Mouse (Mus musculus) liver, embryonic 14.5 days (tissue): Measurements from ENCODE around the gene Krt27.
A peak's percentile ranks its signal among the peaks of the same experiment; 100 is the strongest.

ENCODE experiments used
- CTCF ChIP-seq: IDR thresholded peaks from 2 replicates; pipeline ENCODE4 v1.5.1; 2016; ENCODE audit warnings: antibody characterized with exemption, low read depth, control low read depth
- EP300 ChIP-seq: IDR thresholded peaks from 2 replicates; pipeline ENCODE4 v1.6.1; 2016; ENCODE audit warnings: antibody characterized with exemption, low read depth

GRCm38 (mm10) chr11:99310882-99311281 is 40.0 kb downstream of the Krt27 start:
- TF ChIP-seq EP300 (no peak), CTCF (peak; percentile 47)
